Mouse (Mus musculus) liver, embryonic 14.5 days (tissue): ENCODE measurements around the gene Aoc1.

Experiments used
- CTCF ChIP-seq: IDR thresholded peaks from 2 replicates; pipeline ENCODE4 v1.5.1; 2016; ENCODE audit warnings: antibody characterized with exemption, low read depth, control low read depth
- EP300 ChIP-seq: IDR thresholded peaks from 2 replicates; pipeline ENCODE4 v1.6.1; 2016; ENCODE audit warnings: antibody characterized with exemption, low read depth

DNA sequence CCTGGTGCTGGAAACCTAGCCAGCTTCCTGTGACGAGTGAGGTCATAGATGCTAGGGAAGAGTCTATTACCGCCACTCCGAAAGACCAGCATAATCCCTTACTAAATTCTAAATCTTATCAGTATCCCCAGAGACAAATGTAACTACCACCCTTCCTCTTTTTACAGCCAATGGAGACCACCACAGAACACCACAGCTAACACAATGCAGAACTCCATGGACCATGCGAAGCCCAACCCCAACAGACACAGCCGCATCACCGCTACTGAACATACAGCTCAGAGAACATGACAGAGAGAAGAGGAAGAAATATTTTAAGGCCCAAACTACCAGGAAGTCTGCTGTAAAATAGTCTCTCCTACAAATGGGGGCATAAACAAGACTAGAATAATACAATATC, 78.9 kb downstream of the Aoc1 start:
- no peak for TF ChIP-seq CTCF
- no peak for TF ChIP-seq EP300
